Mouse (Mus musculus) gastrocnemius, adult 18-20 months (tissue): ENCODE data around the gene Gpank1. TPM values are rescaled to one million over a fixed set of nuclear protein-coding genes. Genes with fewer than 3 reads are reported as not detected.
A peak's percentile ranks its signal among the peaks of the same experiment; 100 is the strongest.
"Not testable (repeated sequence)": the region's sequence is repeated elsewhere in the genome, so short reads cannot be mapped to it uniquely, and the experiment has no call there.

Experiments
- DNase-seq: peaks from one replicate; pipeline ENCODE4 v3.0.0; 2021; ENCODE audit warnings: low spot score
- total RNA-seq, 2 experiments: library from RNA; stranded (reverse); gene quantifications; 2 replicates each; pipeline ENCODE4 v1.2.3; 2021

Gpank1 gene
- total RNA-seq, 2 experiments from 2014 or later: 8.7 to 9.0 TPM

DNA sequence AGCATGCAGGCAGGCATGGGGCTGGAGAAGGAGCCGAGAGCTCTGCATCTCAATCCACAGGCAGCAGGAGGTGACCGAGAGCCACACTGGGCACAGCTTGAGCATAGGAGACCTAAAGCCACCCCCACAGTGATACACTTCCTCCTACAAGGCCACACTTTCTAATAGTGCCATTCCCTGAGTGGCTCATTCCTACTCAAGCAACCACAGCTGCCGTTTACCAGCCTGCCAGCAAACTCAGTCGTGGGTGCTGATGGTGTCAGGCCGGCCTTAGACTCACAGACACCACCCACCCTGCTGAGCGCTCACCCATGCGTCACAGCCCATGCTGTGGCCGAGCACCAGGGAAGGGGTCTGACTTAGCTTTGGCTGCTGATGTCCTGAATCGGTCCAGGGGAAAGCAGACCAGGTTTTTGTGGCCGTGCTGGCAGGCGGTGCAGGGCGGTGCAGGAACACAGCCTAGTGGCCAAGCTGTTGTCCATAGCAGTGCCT lies 24.0 kb upstream of the Gpank1 start:
- DNase-seq: no peak

DNA sequence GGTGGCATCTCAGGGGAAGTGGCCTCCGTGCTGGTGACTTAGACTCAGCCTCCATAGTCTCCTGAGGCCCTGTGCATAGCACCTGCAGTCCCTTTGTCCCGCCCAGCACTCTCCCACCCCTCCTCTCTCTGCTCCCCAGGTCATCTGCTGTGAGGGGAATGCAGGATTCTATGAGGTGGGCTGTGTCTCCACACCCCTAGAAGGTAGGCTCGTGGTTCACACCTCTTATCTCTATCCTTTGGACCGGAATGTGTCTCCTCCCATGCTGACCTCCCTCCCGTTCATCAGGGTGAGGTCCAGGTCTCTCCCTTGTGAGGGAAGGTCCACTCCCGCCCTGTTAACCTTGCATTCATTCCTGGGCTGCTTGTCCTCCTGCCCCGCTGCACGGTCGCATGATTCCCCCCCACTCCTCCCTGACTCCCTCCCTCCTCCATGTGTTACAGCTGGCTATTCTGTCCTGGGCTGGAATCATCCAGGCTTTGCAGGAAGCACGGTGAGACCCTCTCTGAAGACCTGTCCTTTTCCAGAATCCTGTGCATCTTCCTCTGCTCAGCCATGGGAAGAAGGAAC lies 21.0 kb upstream of the Gpank1 start:
- DNase-seq: no peak

DNA sequence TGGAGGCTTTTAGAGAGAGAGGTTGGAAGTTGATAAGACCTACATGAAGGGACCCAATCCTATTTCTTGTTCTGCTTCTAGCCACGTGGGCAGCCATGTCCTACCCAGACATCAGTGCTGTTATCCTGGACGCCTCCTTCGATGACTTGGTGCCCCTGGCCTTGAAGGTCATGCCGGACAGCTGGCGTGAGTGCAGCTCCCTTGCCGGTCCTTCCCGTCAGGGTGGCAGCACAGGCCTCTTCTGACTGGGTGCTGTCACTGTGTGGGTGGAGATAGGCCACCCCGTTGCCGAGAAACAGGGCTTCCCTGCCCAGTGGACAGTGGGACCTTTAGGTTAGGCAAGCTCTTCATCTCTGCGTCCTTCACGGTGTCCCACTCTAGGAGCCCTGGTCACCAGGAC lies 20.1 kb upstream of the Gpank1 start:
- no peak for DNase-seq

DNA sequence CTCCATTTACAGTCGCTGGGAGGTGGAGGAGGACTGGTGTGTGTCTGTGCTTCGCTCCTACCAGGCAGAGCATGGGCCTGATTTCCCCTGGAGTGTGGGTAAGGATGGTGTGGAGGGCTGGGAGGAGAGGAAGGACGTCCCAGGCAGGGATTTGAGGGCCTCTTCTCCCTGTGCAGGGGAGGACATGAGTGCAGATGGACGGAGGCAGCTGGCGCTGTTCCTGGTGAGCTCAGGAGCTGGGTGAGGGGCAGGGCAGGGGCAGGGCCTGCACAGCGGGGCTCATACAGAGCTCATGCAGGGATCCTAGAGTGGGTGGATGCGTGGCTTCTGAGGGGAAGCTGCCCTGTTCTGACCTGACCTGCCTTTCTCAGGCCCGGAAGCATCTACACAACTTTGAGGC lies 19.0 kb upstream of the Gpank1 start:
- DNase-seq: no peak

DNA sequence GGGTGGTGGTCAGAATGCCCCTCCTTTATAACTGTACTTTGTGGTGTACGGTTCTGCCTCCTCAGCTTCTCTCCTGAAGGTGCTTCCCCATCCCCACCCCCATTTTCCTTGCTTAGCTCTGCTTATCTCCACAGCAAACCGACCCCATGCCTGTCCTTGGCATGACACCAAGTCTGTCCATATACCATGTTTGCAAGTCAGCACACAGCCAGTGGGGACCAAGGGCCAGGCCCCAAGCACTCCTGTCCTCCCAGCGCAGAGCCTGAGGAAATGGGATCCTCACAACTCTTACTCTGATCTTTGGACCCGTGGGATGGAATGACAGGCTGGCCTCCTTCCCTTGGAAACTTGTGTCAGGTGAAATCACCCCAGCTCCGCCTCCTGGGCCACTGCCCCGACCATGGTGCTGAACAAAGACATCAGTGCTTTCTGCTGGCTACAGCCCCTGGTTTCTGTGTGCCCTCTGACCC lies 18.0 kb upstream of the Gpank1 start:
- DNase-seq: peak; percentile 51

DNA sequence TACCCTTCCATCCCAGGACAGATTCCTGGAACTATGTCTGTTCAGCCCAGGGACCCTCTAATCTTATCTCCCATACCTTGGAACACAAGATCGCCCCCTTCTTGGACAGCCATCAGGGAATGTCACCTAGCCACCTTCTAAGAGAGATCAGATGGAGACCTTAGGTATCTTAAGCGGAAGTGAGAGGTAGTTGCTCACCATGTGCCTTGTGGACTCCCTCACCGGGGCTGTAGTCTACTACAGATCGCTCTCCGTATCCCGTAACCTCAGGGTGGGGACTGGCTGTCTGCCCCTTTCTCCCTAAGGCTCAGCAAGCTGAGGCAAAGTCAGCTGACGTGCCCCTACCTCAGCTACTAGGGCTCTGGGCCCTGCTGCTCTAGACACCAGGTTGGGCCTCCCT lies 17.2 kb upstream of the Gpank1 start:
- no peak for DNase-seq

DNA sequence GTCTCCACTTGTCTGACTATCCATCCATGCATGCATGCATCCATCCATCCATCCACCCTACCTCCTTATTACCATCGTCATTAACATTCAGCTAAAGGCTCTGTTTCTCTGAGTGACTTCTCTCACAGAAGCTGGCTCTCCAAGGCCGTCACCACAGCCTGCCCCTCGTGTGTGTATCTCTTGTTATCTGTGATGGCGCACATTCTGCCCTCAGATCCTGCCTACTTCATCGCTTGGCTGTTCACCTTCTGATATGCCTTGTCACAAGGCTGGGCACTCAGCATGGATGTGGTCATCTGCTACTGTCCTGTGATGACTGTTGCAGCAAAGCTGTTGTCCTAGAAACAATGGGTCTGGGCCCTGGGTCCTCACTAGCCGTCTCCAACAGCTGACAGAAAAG lies 16.5 kb upstream of the Gpank1 start:
- DNase-seq: no peak

DNA sequence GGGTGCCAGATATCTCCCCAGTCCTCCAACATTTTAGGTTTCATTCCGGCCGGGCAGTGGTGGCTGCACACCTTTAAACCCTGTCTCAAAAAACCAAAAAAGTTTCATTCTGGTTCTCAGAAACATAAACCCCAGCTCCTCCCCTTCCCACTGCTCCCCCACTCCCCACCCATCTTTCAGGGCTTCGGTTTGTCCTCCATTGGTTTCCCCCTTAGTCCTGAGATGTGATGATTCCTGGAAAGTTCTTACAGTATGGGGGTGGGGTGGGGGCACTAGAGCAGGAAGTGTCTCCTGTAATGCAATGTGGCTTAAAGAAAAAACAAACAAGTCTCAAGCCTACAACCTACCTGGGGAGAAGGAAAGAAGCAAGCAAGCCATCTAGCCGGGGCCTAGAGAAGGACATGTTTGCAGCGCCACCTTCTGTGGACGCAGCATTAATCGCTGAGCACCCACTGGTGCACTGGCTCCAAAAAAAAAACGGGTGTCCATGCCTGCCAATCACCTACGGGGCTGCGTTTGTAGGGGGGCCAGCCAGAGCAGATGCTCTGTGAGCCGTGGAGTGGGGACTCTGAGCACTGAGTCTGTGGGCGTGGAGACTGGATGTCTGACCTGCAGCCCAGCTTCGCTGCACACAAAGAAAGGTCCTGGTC lies 15.4 kb upstream of the Gpank1 start:
- DNase-seq: no peak

DNA sequence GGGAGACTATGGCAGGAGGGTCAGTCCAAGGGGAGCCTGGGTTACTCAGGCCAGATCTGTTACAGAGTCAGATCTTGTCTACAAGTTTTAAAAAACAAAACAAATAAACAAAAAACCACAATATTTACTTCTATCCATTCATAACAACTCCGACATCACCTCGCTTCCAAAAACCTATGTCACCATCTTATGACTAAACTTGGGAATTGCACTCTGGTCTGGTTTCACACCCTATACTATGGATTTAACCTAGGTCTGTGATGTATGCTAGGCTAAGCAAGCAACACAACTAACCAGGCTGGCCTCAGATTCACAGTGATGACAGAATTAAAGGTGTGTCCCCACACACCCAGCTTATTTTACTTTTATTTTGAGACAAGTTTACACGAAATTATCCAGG lies 14.7 kb upstream of the Gpank1 start:
- no peak for DNase-seq

DNA sequence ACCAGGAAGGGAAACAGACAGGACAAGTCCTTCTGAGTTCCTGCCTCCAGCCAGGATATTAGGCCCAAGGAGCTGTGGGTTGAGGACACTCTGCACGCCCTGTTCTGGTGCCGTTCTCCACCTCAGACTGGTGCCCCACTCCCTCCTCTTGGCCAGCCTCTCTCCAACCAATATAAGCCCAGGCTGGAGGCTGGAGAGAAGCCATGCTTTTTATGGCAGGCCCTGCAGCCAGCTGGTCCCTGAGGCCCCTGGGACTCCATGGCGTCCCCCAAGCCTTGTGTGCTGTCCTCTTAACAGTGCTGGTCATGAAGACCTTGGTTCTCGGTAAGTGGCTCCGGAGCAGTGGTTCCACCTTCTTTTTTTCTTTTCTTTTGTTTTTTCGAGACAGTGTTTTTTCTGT lies 13.2 kb upstream of the Gpank1 start, which contains the start of gene Ly6g5c:
Gene Ly6g5c (plus strand): TSS at position 183 of the 400 bp plus-strand sequence.
- no peak for DNase-seq

DNA sequence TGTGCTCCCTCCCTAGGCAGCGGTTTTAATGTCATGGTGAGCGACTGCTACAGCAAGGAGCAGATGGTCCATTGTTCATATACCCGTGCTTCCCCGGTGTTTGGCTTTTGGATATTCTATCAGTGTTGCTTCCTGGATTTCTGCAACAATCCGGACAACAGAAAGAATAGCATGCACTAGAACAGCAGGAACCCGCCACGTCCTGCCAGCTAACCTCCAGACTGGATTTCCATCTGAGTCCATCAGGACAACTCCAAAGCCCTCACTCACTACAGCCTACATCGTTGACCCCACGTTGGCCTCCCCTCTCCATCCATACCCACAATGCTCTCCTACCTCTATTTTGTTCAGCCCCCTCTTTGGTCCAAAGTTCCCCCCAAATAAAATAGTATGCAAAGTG lies 9.5 kb upstream of the Gpank1 start:
- no peak for DNase-seq

DNA sequence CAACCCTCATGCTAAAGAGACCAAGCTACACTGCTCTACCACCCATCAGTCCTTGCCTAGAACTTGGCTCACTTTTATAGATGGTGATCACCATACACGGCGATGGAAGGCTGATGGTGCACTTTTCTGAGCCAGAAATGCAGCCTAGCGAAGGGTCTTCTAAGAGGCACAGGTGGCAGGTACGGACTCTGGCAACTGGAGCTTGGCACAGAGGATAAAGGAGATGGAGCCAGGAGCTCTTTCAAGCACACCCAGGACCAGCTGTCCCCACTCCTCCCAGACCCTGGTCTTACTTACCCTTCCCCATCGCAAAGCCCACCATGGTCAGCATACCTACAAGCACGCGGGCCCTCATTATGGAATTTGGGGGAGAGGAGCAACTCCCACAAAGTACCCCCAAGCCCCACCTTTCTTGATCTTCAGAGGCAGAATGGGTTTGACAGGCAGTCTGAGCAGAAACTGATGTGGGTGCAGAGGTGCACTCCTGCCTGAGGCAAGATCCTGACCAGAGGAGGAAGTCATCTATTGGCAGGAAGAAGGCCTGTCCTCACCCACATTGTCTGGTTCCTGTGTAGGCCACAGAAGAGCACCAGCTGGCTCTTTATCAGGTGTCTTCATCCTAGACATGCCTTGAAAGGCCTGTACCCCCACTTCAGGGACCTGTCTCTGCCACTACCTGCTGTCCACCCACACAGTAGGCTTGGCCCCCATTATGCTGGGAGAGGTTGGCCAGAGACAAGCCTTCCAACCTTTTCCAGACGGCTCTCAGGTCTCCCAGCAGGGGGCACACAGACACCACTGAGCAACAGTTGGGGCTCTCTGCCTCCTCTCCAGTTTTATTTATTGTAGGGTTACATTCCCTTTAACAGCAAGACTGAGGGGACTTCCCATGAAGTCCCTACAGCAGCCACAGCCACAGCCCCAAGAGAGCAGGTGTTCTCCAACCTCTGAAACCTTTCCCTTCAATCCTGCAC lies 5.9 kb upstream of the Gpank1 start, which contains the start of gene Ly6g5b:
Gene Ly6g5b (minus strand): TSS at position 383 of the 974 bp plus-strand sequence.
- DNase-seq: no peak

DNA sequence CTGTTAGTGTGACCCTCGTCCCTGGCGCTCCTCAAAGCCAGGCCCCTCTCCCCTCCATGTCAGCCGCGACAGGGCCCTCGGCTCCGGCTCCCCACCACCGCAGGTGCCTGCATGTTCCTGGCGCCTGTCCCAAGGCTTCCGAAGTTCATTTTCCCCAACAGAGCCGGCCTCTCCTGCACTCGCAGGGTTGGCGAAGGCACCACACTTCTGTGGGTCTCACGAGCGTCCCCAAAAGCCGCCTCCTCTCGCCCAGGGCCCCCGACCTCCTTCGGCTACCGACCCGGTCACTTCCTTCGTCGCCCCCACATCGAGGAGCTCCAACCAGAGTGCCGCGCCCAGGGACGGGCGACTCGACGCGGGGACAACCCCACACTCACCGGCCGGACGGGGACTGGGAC lies 511 bp upstream of the Gpank1 start:
- DNase-seq: peak; percentile 47

DNA sequence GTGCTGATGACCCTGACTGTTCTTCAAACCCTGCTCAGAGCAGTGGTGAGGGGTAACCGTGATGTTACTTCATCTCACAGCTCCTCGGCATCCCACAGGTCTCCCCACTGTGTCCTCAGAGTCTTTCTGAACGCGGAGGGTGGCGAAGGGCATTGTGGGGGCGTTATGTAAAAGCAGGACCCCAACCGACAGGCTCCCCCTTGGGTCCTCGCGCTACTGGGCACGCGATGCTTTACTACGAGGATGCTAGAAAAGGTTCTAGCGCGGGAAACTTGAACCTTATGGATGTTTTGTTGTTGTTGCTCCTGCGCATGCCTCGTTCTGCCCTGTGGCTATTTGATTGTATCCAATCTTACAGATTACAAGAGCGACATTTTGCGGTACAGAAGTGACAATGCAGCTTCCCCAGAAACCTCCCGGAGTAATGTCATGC lies 632 bp downstream of the Gpank1 start, which contains the start of gene Csnk2b:
Gene Csnk2b (minus strand): TSS at position 183 of the 433 bp plus-strand sequence.
- no peak for DNase-seq

DNA sequence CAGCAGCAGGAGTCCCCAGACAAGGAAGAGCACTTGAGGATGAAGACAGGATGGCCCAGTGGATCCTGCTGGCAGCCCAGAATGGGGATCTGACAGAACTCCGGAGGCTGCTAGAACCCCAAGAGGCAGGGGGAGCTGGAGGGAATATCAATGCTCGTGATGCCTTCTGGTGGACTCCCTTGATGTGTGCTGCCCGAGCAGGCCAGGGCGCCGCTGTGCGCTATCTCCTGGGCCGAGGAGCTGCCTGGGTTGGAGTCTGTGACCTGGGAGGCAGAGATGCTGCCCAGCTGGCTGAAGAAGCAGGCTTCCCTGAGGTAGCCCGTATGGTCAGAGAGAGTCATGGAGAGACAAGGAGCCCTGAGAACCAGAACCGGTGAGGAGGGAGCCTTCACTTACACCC lies 2.0 kb downstream of the Gpank1 start:
- DNase-seq: not testable (repeated sequence)

DNA sequence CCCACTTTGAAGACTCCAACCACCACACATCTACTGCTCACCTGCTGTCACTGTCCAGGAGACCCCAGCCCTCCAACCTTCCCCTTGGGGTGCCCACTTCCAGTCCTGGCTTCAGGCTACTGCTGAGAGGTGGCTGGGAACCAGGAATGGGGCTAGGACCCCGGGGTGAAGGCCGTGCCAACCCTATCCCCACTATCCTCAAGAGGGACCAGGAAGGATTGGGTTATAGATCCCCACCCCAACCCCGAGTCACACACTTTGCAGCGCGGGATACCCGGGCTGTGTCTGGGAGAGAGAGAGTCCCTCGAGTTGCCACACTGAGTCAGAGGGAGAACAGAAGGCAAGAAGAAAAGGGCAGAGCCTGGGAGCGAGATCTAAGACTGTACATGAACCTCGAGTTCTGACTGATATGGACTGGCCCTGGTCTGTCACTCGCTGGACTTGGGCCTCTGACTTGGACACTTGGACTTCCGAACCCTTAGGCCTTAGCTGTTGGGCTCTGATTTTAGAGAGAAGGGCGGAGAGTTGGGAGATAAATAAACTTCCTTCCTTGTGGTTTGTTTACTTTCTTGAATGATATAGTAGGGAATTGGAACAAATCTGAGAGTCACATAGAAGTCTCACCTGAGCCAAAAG lies 3.1 kb downstream of the Gpank1 start:
- not testable (repeated sequence) for DNase-seq

DNA sequence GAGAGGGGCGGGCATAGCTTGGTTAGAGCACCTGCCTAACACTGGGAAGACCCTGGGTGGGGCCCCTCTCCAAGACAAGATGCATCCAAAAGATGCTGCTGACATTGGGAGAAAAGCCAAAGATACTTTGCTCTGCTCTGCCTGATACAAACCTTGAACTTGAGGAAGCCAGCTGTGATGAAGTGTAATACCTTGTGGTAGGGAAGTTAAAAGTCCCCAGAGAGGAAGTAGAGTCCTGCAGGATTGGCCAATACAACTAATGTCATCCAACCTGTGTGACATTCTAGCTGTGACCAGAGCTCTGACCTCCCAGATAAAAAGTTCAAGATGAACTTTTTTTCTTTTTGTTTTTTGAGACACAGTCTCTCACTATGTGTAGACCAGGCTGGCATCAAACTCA lies 3.8 kb downstream of the Gpank1 start:
- DNase-seq: no peak

DNA sequence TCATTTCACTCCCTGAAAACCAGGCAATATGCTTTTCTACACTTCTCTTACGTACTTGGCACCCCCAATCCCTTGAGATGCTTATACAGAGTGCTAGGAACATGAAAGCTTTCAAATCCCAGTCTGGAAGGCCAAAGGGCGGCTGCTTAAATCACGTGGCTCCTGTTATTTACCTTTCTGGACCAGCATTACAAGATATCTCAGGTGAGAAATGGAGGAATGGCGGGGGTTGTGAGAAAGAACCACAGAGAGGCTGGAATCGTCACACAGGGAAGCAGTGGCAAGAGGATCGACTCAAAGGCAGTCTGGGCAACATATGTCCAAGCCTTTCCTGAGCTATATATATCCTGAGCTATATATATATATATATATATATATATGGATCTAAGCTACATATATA lies 4.3 kb downstream of the Gpank1 start:
- DNase-seq: no peak

DNA sequence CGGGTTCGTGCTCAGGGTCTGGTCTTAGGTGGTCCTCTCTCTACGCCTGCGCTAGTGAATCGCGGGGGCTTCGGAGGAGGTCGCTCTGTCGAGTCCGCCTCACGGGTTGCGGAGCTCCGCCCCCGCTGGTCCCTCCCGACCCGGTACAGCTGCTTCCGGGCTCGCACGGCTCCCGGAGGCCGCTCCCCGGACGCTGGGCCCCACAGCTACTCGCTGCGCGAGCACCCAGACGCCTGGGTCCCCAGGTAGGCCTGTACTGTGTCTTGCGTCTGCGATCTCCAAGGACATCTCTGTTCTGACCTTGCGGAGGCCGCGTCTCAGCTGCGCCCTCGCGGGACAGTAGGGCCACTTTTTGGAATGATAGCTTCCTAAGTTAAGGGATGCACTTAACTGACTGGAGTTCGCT lies 5.0 kb downstream of the Gpank1 start, which contains the start of gene D17H6S53E:
Gene D17H6S53E (plus strand): TSS at position 168 of the 406 bp plus-strand sequence.
- DNase-seq: peak; percentile 67

DNA sequence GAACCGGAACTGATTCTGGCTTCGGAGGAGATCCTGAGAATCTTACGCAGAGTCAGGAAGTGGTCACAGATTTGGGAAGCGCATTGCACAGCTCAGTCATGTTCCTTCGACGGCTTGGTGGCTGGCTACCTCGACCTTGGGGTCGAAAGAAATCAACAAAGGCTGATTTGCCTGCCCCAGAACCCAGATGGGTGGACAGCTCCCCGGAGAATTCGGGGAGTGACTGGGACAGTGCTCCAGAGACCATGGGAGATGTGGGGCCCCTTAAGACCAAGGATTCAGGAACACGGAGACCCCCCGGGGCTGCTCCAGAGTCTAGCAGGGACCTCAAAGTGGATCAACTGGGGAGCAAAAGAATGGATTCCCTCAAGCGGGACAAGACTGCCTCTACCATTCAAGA lies 5.8 kb downstream of the Gpank1 start:
- DNase-seq: no peak

DNA sequence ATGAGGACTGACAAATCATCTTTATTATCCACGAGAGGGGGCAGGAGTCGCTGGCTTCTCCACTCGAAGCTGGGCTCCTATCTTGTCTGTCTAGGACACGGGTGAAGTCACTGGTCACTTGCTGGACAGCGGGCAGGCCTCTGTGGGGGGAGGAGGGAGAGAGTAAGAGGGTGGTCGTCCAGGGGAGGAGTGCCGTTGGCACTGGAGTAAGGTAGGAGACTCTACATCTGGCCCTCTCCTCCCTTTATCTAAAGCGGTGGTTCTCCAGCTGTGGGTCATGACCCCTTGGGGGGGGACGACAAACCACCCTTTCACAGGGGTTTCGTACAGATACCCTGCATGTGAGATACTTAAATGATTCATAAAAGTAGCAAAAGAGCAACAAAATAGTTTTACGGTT lies 7.7 kb downstream of the Gpank1 start:
- no peak for DNase-seq
